Mouse (Mus musculus) lung, embryonic 15.5 days (tissue): ENCODE measurements around the gene Cdk5r2. TPM values are rescaled to one million over a fixed set of nuclear protein-coding genes. Genes with fewer than 3 reads are reported as not detected.
"Not testable (repeated sequence)": the region's sequence is repeated elsewhere in the genome, so short reads cannot be mapped to it uniquely, and the experiment has no call there.

Experiments
- ATAC-seq: fragments of 200-750 bp; cut with Nextera tagmentation; 2 replicates; pipeline ENCODE4 v1.8.0; 2017; ENCODE audit warnings: moderate number of reproducible peaks, borderline replicate concordance; ENCODE audit not compliant: low FRiP score, low TSS enrichment; ENCODE audit errors: extremely low read depth
- H3K27ac ChIP-seq: fragments of 300-500 bp; sonication (generic); 2 replicates; pipeline ENCODE4 v1.5.1; 2015; ENCODE audit warnings: moderate library complexity, mild to moderate bottlenecking, inconsistent platforms
- H3K27me3 ChIP-seq: fragments of 300-500 bp; sonication (generic); 2 replicates; pipeline ENCODE4 v1.6.1; 2015; ENCODE audit warnings: inconsistent platforms
- H3K36me3 ChIP-seq: fragments of 300-500 bp; sonication (generic); 2 replicates; pipeline ENCODE4 v1.6.1; 2015; ENCODE audit warnings: inconsistent platforms
- H3K4me1 ChIP-seq: fragments of 300-500 bp; sonication (generic); 2 replicates; pipeline ENCODE4 v1.6.1; 2015; ENCODE audit warnings: inconsistent platforms
- H3K4me2 ChIP-seq: fragments of 300-500 bp; sonication (generic); 2 replicates; pipeline ENCODE4 v1.6.1; 2015; ENCODE audit warnings: inconsistent platforms, mild to moderate bottlenecking, moderate library complexity
- H3K4me3 ChIP-seq: fragments of 300-500 bp; sonication (generic); 2 replicates; pipeline ENCODE4 v1.5.1; 2015; ENCODE audit warnings: mild to moderate bottlenecking, inconsistent platforms
- H3K9ac ChIP-seq: fragments of 300-500 bp; sonication (generic); 2 replicates; pipeline ENCODE4 v1.6.1; 2015; ENCODE audit warnings: inconsistent platforms
- H3K9me3 ChIP-seq: fragments of 300-500 bp; sonication (generic); 2 replicates; pipeline ENCODE4 v1.6.1; 2016; ENCODE audit warnings: inconsistent platforms
- WGBS: fragments of 180-500 bp; shearing (Covaris S2); methylation state at CpG from one replicate; pipeline ENCODE4 v1.1.7; 2015; 5-methylcytosine and 5-hydroxymethylcytosine counted together
- polyA plus RNA-seq: library from polyadenylated mRNA; unstranded; fragments of >200 nt; fragmentation: Nextera tagmentation; extraction: Ambion mirVana; gene quantifications from 2 replicates; pipeline ENCODE4 v1.2.1, GENCODE M21; 2015

The Cdk5r2 gene
- polyA plus RNA-seq, 1 experiment from 2014 or later, result not detected

DNA sequence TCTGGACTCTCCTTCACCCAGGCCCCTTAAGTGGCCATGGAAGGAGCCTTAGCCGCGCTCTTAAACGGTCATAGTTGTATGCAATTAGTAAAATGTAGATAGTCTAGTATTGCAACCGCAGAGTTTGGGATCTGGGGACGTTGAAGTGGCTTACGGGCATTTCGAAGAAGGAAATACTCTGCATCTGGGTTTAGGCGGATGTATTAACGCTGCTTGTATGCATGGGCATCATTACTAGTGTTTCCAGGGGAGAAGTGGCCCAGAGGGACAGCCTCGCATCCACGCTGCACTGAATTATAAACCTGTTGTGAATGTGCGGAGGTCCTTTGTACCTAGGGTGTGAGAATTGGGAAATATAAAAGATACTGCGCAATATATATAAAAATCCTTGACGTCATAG lies 37.5 kb upstream of the Cdk5r2 start:
- WGBS, result 11% methylated on average over 14 of the region's 14 CpGs
- Histone ChIP-seq H3K4me2 (peak overlapping the region; percentile 68), H3K36me3 (no peaks in the 10 kb centered on the region), H3K4me3 (peak overlapping the region; percentile 69), H3K27me3 (no peaks in the 10 kb centered on the region), H3K27ac (peak overlapping the region; percentile 85), H3K9me3 (no peaks in the 10 kb centered on the region), H3K4me1 (0 out of 2 replicates have a peak, but pooled peaks cover 5% of the 10 kb centered on the region), H3K9ac (peak overlapping the region; percentile 79)
- peak; percentile 9; the same call in 1 of the 2 replicates for ATAC-seq

DNA sequence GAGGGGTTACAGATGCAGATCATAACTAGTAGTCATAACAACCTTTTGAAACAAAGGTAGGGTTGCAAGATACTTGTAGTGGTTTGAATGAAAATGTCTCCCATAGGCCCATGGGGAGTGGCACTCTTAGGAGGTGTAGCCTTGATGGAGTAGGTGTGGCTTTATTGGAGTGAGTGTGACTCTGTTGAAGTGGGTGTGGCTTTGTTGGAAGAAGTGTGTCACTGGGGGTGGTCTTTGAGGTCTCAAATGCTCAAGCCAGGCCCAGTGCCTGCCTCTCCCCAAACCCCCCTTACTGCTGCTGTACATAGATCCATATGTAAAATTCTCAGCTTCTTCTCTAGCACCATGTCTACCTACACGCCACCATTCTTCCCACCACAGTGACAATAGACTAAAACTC lies 36.2 kb upstream of the Cdk5r2 start:
- Histone ChIP-seq H3K4me1 (0 out of 2 replicates have a peak, but pooled peaks cover 5% of the 10 kb centered on the region), H3K9ac (no peak overlapping the region), H3K4me3 (no peak overlapping the region), H3K4me2 (no peak overlapping the region), H3K9me3 (no peaks in the 10 kb centered on the region), H3K27me3 (no peaks in the 10 kb centered on the region), H3K36me3 (no peaks in the 10 kb centered on the region), H3K27ac (no peak overlapping the region)
- ATAC-seq, result no peak
- WGBS, result 80% methylated on average over 1 of the region's 1 CpGs

DNA sequence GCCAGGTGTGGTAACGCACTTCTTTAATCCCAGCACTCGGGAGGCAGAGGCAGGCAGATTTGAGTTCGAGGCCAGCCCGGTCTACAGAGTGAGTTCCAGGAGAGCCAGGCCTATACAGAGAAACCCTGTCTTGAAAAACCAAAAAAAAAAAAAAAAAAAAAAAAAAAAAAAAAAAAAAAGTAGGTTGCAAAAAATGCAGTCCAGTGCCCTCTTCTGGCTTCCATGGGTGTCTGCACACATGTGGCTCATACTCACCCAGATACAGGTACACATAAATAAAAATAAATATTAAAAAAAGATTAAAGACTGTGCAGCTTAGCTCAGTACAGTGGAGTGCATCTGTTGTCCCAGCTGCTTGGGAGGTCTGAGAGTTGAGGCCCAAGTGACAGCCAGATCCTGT lies 31.1 kb upstream of the Cdk5r2 start:
- not testable (repeated sequence) for H3K9ac ChIP-seq, H3K27ac ChIP-seq, H3K36me3 ChIP-seq, H3K27me3 ChIP-seq, H3K4me3 ChIP-seq, H3K4me1 ChIP-seq, H3K4me2 ChIP-seq, H3K9me3 ChIP-seq, ATAC-seq
- 94% methylated on average over 4 of the region's 4 CpGs for WGBS

DNA sequence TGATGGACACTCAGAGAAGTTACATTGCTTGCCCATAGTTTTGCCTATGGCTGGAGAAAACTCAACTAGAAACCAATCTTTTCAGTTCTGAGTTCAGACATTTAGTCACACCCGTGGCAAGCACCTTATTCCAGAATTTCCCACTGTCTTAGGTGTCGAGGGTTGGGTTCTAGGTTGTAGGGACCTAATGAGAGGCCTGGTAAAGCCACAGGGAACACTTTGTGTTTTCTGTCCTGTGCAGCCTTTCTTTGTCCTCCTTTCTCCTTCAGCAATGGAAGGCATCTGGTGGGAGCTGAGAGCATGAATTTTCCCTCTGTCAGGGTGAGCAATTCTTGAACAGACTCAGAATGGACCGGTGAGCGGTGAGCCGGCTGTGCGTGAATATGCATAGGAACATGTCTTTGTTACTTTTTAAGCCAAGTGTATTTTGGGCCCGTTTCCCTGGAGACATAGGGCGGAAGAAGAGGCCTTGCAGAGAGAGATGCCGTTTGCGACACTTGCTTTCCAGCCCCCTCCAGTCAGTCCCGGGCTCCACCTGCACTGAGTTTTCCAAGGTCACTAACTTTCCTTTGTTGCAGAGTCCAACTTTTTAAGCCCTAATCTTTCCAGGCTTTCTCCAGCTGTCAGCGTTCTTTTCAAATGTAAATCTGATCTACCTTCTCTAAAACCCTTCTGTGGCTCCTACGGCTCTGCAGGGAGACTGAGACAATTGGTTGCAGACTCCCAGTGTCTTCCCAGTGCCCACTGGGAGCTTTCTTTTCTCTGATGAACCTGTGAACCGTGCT lies 30.0 kb upstream of the Cdk5r2 start:
- Histone ChIP-seq H3K36me3 (no peaks in the 10 kb centered on the region), H3K27ac (no peak overlapping the region), H3K9ac (no peak overlapping the region), H3K9me3 (no peaks in the 10 kb centered on the region), H3K4me3 (no peak overlapping the region), H3K27me3 (no peaks in the 10 kb centered on the region), H3K4me2 (no peak overlapping the region), H3K4me1 (no peaks in the 10 kb centered on the region)
- ATAC-seq, result no peak
- WGBS, result 35% methylated on average over 14 of the region's 14 CpGs

DNA sequence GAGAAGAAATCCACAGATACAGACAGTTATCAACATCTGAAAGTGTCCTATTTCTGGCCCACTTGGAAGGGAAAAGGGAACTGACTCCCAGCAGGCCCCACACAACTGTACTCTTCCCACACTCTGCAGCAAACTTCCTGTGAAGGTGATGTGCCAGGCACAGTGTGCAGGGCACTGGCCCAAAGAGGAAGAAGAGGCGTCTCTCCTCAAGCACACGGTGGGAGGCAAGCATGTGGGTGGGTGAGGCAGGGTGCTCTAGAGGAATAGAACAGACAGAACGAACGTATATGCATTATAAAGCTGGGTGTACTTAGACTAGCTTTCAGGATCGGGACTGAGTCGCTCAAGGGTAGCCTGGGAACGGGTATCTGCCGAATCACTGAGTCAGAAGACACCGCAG lies 24.7 kb upstream of the Cdk5r2 start:
- no peaks in the 10 kb centered on the region; the same call in 1 of the 2 replicates for H3K27me3 ChIP-seq
- WGBS, result 71% methylated on average over 9 of the region's 9 CpGs
- no peak for ATAC-seq
- H3K4me3 ChIP-seq, result no peak overlapping the region
- H3K9ac ChIP-seq, result no peak overlapping the region
- no peaks in the 10 kb centered on the region for H3K9me3 ChIP-seq
- H3K4me2 ChIP-seq, result no peak overlapping the region
- no peak overlapping the region for H3K27ac ChIP-seq
- H3K36me3 ChIP-seq, result no peaks in the 10 kb centered on the region
- no peaks in the 10 kb centered on the region for H3K4me1 ChIP-seq

DNA sequence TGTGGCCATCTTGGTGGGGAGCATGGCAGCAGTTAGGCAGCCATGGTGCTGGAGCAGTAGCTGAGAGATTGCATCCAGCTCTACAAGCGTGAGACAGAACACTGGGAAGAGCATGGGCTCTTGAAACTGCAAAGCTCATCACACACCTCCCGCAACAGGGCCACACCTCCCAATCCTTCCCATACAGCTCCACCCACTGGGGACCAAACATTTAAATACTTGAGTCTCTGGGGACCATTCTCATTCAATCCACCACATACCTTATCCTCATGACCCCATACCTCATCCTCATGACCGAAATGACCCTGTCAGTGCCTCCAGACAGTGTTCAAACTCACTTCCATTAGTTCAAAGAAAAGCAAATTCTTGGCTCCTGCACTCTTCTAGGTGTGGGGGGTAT lies 21.5 kb upstream of the Cdk5r2 start:
- Histone ChIP-seq H3K9ac (no peak overlapping the region), H3K4me2 (no peak overlapping the region), H3K4me1 (no peaks in the 10 kb centered on the region), H3K27me3 (no peaks in the 10 kb centered on the region; the same call in 1 of the 2 replicates), H3K9me3 (no peaks in the 10 kb centered on the region), H3K36me3 (no peaks in the 10 kb centered on the region), H3K27ac (no peak overlapping the region), H3K4me3 (no peak overlapping the region)
- no peak for ATAC-seq
- 62% methylated on average over 3 of the region's 3 CpGs for WGBS

DNA sequence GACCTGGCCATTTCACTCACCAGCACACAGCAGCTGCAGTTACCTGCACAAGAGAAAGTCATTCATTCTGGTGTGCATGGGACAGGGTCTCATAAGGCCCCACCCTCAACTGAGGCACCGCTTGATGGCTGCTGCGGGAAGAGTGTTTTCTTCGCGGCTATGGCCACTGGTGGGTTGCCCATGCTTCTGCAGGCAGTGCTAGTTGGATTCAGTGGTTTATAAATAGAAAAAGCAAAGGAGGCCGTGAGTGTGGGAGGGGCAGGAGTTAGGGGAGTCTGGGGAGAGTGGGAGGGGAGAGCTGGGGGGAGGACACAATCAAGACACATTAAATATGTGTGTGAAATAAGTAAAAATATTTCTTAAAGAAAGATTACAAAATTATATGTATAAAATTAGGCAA lies 11.6 kb upstream of the Cdk5r2 start:
- no peak for ATAC-seq
- Histone ChIP-seq H3K27me3 (peaks cover 10% of the 10 kb centered on the region), H3K4me2 (no peak overlapping the region), H3K27ac (no peak overlapping the region), H3K4me3 (no peak overlapping the region), H3K36me3 (no peaks in the 10 kb centered on the region), H3K9ac (no peak overlapping the region), H3K9me3 (no peaks in the 10 kb centered on the region), H3K4me1 (no peaks in the 10 kb centered on the region)
- WGBS, result 83% methylated on average over 5 of the region's 5 CpGs

DNA sequence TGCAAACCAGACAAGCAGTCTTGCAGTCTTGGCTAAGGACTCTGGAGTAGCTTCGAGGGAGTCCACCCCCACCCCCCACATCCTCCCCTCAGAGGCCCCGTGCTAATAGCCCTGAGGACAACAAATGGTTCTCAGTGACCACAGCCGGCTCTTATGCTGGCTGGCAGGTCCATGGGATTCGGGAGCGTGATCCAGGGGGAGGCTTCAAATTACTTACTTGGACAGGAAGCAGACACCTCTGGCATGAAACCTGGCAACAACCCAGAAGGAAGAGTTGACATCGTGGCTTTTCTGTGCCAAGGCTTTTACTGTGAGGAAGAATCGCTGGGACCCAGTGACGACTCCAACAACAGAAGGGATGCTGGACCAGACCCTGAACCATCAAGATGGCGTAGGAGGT lies 8.4 kb upstream of the Cdk5r2 start:
- Histone ChIP-seq H3K27ac (no peak overlapping the region), H3K4me2 (no peak overlapping the region), H3K9me3 (no peaks in the 10 kb centered on the region), H3K9ac (no peak overlapping the region), H3K27me3 (peaks cover 41% of the 10 kb centered on the region), H3K4me3 (no peak overlapping the region), H3K4me1 (no peaks in the 10 kb centered on the region), H3K36me3 (no peaks in the 10 kb centered on the region)
- 31% methylated on average over 9 of the region's 9 CpGs for WGBS
- ATAC-seq, result no peak

DNA sequence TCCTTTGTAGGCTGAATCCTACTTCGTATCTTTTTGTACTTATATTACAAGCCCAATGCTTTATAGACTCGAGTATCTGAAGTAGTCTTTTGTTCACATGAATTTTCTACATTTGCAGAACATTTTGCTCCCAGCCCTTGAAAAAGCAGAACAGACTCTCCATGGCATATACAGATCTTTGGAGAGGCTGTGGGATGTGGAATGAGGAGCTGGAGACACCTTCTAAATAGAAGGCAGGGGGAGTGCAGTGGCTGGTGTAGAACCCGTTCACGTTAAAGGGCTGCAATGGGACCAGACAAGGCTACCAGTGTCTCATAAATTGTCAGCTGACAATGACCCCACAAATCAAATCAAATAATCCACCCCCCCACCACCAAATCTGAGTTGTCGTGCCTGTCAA lies 5.8 kb upstream of the Cdk5r2 start:
- peaks cover 64% of the 10 kb centered on the region for H3K27me3 ChIP-seq
- H3K9ac ChIP-seq, result no peak overlapping the region
- WGBS, result 59% methylated on average over 5 of the region's 5 CpGs

DNA sequence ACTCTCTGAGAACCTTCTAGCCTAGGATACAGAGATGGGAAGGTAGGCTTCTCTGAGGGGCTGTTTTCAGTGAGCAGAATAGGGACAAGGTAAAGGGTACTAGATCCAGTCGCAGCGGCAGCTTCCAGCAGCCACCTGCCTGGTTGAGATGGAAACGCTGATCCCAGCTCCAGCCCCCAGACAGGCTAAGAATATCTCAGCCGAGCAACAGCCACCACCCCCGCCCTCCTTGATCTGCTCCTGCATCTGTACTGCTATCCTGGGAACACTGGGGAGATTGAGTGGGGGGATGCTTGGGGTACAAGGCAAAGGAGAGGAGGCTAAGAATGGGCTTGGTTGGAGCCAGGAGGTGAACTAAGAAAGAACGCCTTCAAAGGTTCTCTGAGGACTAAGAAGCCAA lies 4.5 kb upstream of the Cdk5r2 start:
- no peak overlapping the region for H3K27ac ChIP-seq
- H3K27me3 ChIP-seq, result peaks cover 77% of the 10 kb centered on the region
- H3K36me3 ChIP-seq, result no peaks in the 10 kb centered on the region
- H3K4me1 ChIP-seq, result peaks cover 9% of the 10 kb centered on the region
- H3K4me3 ChIP-seq, result no peak overlapping the region
- H3K9me3 ChIP-seq, result no peaks in the 10 kb centered on the region
- H3K4me2 ChIP-seq, result no peak overlapping the region
- no peak for ATAC-seq
- H3K9ac ChIP-seq, result no peak overlapping the region
- WGBS, result 16% methylated on average over 6 of the region's 6 CpGs

More for the DNA sequence above, 5.8 kb upstream of the Cdk5r2 start:
- no peak overlapping the region for H3K27ac ChIP-seq
- no peaks in the 10 kb centered on the region for H3K9me3 ChIP-seq
- ATAC-seq, result no peak
- H3K4me2 ChIP-seq, result no peak overlapping the region
- no peaks in the 10 kb centered on the region for H3K4me1 ChIP-seq
- H3K36me3 ChIP-seq, result no peaks in the 10 kb centered on the region
- no peak overlapping the region for H3K4me3 ChIP-seq

DNA sequence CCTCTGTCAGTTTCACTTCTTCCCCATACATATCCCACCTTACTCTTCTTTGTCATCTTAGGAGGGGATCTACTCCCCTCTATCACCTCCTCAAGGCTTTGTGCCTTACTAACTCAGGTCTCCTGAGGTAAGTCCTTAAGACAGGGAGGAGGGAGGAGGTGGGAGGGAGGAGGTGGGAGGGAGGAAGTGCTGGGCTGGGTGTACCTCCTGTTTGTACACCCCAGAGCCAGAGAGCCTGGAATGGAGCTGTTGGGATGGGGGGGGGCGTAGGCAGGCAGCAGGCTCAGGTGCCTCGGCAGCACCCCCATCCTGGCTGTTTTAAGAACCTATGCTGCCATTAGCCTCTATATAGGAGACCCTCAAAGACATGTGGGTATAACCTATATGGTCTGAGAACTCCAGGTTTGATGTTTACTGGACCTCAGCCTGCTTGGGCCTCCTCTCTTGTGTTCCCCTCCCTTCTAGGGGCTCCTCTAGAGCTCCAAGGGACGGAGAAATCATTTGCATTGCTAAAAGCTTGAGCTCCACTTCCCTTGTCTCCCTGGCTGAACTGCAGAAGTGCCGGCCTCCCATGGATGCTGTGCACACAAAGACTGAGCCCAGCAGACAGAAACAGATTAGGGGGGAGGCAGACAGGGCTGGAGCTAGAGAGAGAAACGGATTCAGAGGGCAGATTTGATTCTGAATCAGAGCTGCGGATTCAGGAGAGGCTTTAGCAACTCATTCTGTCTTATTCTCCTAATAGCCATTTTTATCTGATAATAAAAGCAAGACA lies 3.5 kb upstream of the Cdk5r2 start:
- H3K4me2 ChIP-seq, result no peak overlapping the region
- peaks cover 18% of the 10 kb centered on the region for H3K4me1 ChIP-seq
- H3K9ac ChIP-seq, result no peak overlapping the region
- no peak for ATAC-seq
- H3K27ac ChIP-seq, result no peak overlapping the region
- H3K27me3 ChIP-seq, result peaks cover 86% of the 10 kb centered on the region
- no peaks in the 10 kb centered on the region for H3K36me3 ChIP-seq
- no peaks in the 10 kb centered on the region for H3K9me3 ChIP-seq
- 7% methylated on average over 6 of the region's 6 CpGs for WGBS
- H3K4me3 ChIP-seq, result no peak overlapping the region

DNA sequence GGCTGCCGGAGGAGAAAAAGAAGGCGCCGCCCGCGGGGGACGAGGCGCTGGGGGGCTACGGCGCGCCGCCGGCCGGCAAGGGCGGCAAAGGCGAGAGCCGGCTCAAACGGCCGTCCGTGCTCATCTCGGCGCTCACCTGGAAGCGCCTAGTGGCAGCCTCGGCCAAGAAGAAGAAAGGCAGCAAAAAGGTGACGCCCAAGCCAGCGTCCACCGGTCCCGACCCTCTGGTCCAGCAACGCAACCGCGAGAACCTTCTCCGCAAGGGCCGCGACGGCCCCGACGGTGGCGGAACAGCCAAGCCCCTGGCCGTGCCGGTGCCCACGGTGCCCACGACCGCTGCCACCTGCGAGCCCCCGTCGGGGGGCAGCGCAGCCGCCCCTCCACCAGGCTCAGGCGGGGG lies 422 bp downstream of the Cdk5r2 start:
- Histone ChIP-seq H3K4me2 (peak overlapping the region; percentile 95), H3K4me3 (peak overlapping the region; percentile 57), H3K9ac (peak overlapping the region; percentile 6; the same call in 1 of the 2 replicates), H3K27me3 (peaks cover 99% of the 10 kb centered on the region), H3K4me1 (peaks cover 30% of the 10 kb centered on the region), H3K9me3 (no peaks in the 10 kb centered on the region), H3K36me3 (no peaks in the 10 kb centered on the region), H3K27ac (no peak overlapping the region)
- no peak; the same call in 1 of the 2 replicates for ATAC-seq
- under 1% methylated on average over 46 of the region's 48 CpGs for WGBS
